Mouse (Mus musculus) thymus, adult 2 months (tissue): ENCODE measurements around the gene Grin3b.

ENCODE experiments used
- CTCF ChIP-seq: fragments of 200-500 bp; IDR thresholded peaks from 2 replicates; pipeline ENCODE4 v1.5.1; 2012; ENCODE audit warnings: mild to moderate bottlenecking, control low read depth, low read length, moderate library complexity, borderline replicate concordance; ENCODE audit not compliant: control insufficient read depth, poor library complexity, insufficient read depth; ENCODE audit errors: extremely low read depth
- POLR2A ChIP-seq: fragments of 200-500 bp; IDR thresholded peaks from 2 replicates; pipeline ENCODE4 v1.6.1; 2012; ENCODE audit warnings: mild to moderate bottlenecking, low read length, control low read depth, moderate library complexity; ENCODE audit not compliant: control insufficient read depth, poor library complexity, insufficient read depth; ENCODE audit errors: extremely low read depth

DNA sequence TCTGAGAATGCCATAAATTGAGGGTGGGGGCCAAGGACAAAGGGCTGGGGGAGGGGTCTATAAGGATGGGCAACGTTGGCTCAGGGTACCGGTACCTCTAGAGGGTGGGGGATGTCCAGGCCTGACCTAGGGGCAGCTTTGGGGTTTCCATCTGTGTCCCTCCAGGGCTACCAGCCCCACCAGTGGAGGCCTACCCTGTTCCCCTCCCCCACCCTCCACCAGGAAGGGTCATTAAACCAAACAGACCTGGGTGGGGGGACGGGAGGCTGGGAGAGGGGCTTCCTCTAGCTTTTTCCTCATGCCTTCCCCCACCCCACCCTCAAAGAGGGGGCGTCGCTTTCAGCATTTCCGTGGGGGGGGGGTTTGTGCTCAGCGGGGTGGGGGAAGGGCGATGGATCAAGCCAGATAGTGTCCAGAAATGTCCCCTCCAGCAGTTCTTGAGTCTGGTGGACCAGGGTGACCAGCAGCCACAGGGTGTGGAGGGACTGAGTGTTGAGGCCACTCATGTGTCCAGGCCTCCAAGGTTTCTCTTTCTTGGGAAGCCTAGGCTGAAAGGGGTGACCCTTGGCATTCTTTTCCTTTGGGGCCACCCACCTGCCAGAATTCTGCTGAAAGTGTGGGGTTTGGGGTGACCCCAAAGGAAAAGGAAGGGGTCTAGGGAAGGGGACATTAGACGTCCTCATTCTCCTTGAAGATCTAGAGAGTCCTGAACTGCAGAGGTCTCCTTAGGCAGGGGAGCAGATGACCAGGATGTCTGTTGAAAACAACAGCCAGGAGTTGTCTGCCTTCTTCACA, 41.4 kb upstream of the Grin3b start:
- TF ChIP-seq CTCF (no peak), POLR2A (no peak)
